Mouse (Mus musculus) testis, adult 2 months (tissue): ENCODE measurements around the gene Spib.

Source experiments
- CTCF ChIP-seq: fragments of 200-500 bp; IDR thresholded peaks from 2 replicates; pipeline ENCODE4 v1.5.1; 2012; ENCODE audit warnings: low read depth, mild to moderate bottlenecking, inconsistent platforms, low read length, moderate library complexity; ENCODE audit not compliant: control insufficient read depth, insufficient read depth, insufficient replicate concordance
- POLR2A ChIP-seq: fragments of 200-500 bp; IDR thresholded peaks from 2 replicates; pipeline ENCODE4 v1.6.1; 2012; ENCODE audit warnings: low read depth, mild to moderate bottlenecking, inconsistent platforms, low read length, moderate library complexity; ENCODE audit not compliant: control insufficient read depth

- TF ChIP-seq CTCF, result no peak
- no peak for TF ChIP-seq POLR2A
Observed at GRCm38 (mm10) chr7:44581637-44582036, 49.8 kb upstream of the Spib start.
